In the genomic region with DNA sequence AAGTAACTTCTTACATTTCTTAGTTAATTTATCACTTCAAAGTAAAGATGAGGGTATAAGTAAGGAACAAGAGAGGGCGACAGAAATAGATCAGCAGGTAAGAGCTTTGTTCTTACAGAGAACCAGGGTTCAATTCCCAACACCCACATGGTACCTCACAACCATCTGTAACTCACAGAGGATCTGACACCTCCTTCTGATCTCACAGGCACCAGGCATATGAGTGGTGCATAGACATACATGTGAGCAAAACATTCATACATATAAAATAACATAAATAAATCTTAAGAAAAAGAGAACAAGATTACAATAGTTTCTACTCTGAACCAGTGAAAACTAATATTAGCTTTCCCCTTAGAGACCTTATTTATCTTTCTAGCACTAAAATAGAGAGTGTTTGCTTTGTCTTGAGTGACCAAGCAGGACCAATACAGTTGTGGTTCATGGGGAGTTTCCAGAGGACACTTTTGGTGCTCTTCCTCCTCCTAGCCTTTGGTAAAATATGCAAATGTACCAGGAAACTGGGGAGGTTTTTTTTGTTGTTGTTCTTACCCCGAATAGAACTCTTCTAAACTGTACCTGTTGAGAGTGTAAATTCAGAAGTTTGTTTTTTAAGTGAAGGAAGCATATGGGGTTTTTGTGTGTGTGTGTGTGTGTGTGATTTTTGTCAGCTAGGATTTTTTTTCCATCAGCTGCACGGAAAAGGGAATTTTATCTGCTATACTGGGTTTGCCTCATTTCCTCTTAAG, we compare ENCODE assay signal across 23 mouse cellular contexts.
DNase-seq lines count a peak whose midpoint lies in the region; ATAC-seq and TF ChIP-seq lines count a peak whose summit lies in the region.
"Had no signal": no experiment of that assay in that cellular context is flagged by ENCODE, and none has a peak within 500 bp of the region (broad histone marks: within the 10 kb centered on the region; RNA-seq: fewer than 3 reads in every experiment).

No protein-coding gene starts in this region.

- no peak overlapping the region for H3K4me3 ChIP-seq in spleen, adult 2 months (ENCODE audit: extremely low read depth, insufficient read depth, insufficient read length)
- no peak overlapping the region for H3K4me3 ChIP-seq in intestine, embryonic 15.5 days (replicated peaks)
- H3K4me3 ChIP-seq: embryonic facial prominence, embryonic 13.5 days; forebrain, embryonic 15.5 days; heart, embryonic 13.5 days; hindbrain, embryonic 13.5 days; limb, embryonic 15.5 days; neural tube, embryonic 13.5 days had no signal

- H3K27ac ChIP-seq in spleen, adult 2 months (ENCODE audit: insufficient read depth, low read length), result peak overlapping the region; percentile 98; the same call in 1 of the 2 replicates
- no peak overlapping the region for H3K27ac ChIP-seq in intestine, embryonic 15.5 days
- H3K27ac ChIP-seq: embryonic facial prominence, embryonic 13.5 days; forebrain, embryonic 15.5 days; heart, embryonic 13.5 days; hindbrain, embryonic 13.5 days; kidney, postnatal 0 days; limb, embryonic 15.5 days; neural tube, embryonic 13.5 days had no signal

- no peaks in the 10 kb centered on the region for H3K27me3 ChIP-seq in spleen, adult 2 months (ENCODE audit: control insufficient read depth, insufficient read depth, low read length)
- no peaks in the 10 kb centered on the region for H3K27me3 ChIP-seq in intestine, embryonic 15.5 days (replicated peaks)
- H3K27me3 ChIP-seq: embryonic facial prominence, embryonic 13.5 days; forebrain, embryonic 15.5 days; heart, embryonic 13.5 days; hindbrain, embryonic 13.5 days; limb, embryonic 15.5 days; neural tube, embryonic 13.5 days had no signal

- ATAC-seq in CD4-positive, CD25-positive, alpha-beta regulatory T cell, adult 4 months, result peak; percentile 84
- peak; percentile 80; the same call in 1 of the 2 replicates for ATAC-seq in monocyte, adult 5-6 weeks (replicated peaks; ENCODE audit: insufficient number of reproducible peaks, low FRiP score, low TSS enrichment, poor library complexity, severe bottlenecking)
- ATAC-seq in intestine, embryonic 15.5 days, result no peak
- ATAC-seq: forebrain, embryonic 15.5 days; intestine, embryonic 16.5 days; liver, postnatal 0 days had no signal

- DNase-seq in spleen, adult 2 months (ENCODE audit: low read depth in 1 of 2, low spot score in 2 of 2), result peak; percentile 34 to 71
- no peak for DNase-seq in spleen, postnatal 10 days (ENCODE audit: low spot score in 2 of 2)
- no peak for DNase-seq in urinary bladder, adult 18-20 months (ENCODE audit: low spot score in 2 of 2)
- DNase-seq in adrenal gland, adult 18-20 months (ENCODE audit: low spot score in 2 of 2), result no peak
- DNase-seq: adrenal gland, postnatal 10 days; cerebellum, postnatal 10 days; gastrocnemius, postnatal 14 days; heart, adult 18-20 months; layer of hippocampus, postnatal 36 days; liver, postnatal 0 days; right cerebral cortex, postnatal 25 days had no signal

- H3K9ac ChIP-seq in intestine, embryonic 15.5 days, result no peak overlapping the region
- H3K9ac ChIP-seq: embryonic facial prominence, embryonic 13.5 days; forebrain, embryonic 15.5 days; heart, embryonic 13.5 days; hindbrain, embryonic 13.5 days; limb, embryonic 15.5 days; liver, postnatal 0 days; neural tube, embryonic 13.5 days had no signal

- peaks cover 22% of the 10 kb centered on the region for H3K4me1 ChIP-seq in spleen, adult 2 months (ENCODE audit: control insufficient read depth, insufficient read depth, insufficient read length)
- no peaks in the 10 kb centered on the region for H3K4me1 ChIP-seq in intestine, embryonic 15.5 days (replicated peaks)
- H3K4me1 ChIP-seq: embryonic facial prominence, embryonic 13.5 days; forebrain, embryonic 15.5 days; hindbrain, embryonic 13.5 days; limb, embryonic 15.5 days; neural tube, embryonic 13.5 days had no signal

- H3K4me2 ChIP-seq in intestine, embryonic 15.5 days (replicated peaks), result no peak overlapping the region
- H3K4me2 ChIP-seq: embryonic facial prominence, embryonic 13.5 days; forebrain, embryonic 15.5 days; heart, embryonic 13.5 days; hindbrain, embryonic 13.5 days; limb, embryonic 15.5 days; midbrain, embryonic 11.5 days; neural tube, embryonic 13.5 days had no signal

- WGBS in spleen, adult 2 months, result 20% methylated on average over 3 of the region's 3 CpGs
- 64% methylated on average over 3 of the region's 3 CpGs for WGBS in intestine, embryonic 15.5 days

- TF ChIP-seq CTCF in spleen, adult 2 months (IDR thresholded peaks at IDR 0.05; ENCODE audit: extremely low read depth, insufficient read depth, insufficient read length, insufficient replicate concordance), result no peak

- TF ChIP-seq POLR2A in spleen, adult 2 months (IDR thresholded peaks at IDR 0.05; ENCODE audit: low read depth, low read length), result no peak

- no peaks in the 10 kb centered on the region for H3K9me3 ChIP-seq in intestine, embryonic 15.5 days
- H3K9me3 ChIP-seq: embryonic facial prominence, embryonic 13.5 days; forebrain, embryonic 15.5 days; heart, embryonic 13.5 days; hindbrain, embryonic 13.5 days; limb, embryonic 15.5 days; neural tube, embryonic 13.5 days had no signal

- H3K36me3 ChIP-seq in spleen, adult 2 months (ENCODE audit: control insufficient read depth, insufficient read depth, low read length), result peaks cover 6% of the 10 kb centered on the region
- H3K36me3 ChIP-seq in intestine, embryonic 15.5 days, result 0 out of 2 replicates have a peak, but pooled peaks cover 5% of the 10 kb centered on the region

Comparison
In these comparisons a context has a peak if more than half of its experiments do, and no peak if none do; other contexts are left out.
1. DNase-seq: peak in spleen, adult 2 months (2 of 2); none in spleen, postnatal 10 days (0 of 2), urinary bladder, adult 18-20 months (0 of 2) and adrenal gland, adult 18-20 months (0 of 2).